Mouse (Mus musculus) small intestine, adult 2 months (tissue): ENCODE measurements around the gene Smtnl1.

Experiments
- CTCF ChIP-seq: fragments of 200-500 bp; IDR thresholded peaks from 2 replicates; pipeline ENCODE4 v1.5.1; 2012; ENCODE audit warnings: low read depth, mild to moderate bottlenecking, control low read depth, inconsistent platforms, low read length, moderate library complexity, mixed read lengths; ENCODE audit not compliant: insufficient replicate concordance, insufficient read length; ENCODE audit errors: extremely low read depth
- POLR2A ChIP-seq: fragments of 200-500 bp; IDR thresholded peaks from 2 replicates; pipeline ENCODE4 v1.6.1; 2012; ENCODE audit warnings: low read depth, mild to moderate bottlenecking, control low read depth, inconsistent platforms, low read length, moderate library complexity

GRCm38 (mm10) chr2:84837817-84838592, 15.6 kb upstream of the Smtnl1 start:
- TF ChIP-seq CTCF (no peak), POLR2A (no peak)
